Mouse (Mus musculus) CH12.LX (cell line): ENCODE results near the gene Gm42715. TPM values are rescaled to one million over a fixed set of nuclear protein-coding genes. Genes with fewer than 3 reads are reported as not detected.

Experiments
- DNase-seq: peaks from one replicate; pipeline ENCODE4 v3.0.0-alpha.2; 2013; ENCODE audit errors: extremely low read depth
- H3K27ac ChIP-seq: 2 replicates; pipeline ENCODE4 v1.5.1; 2012; ENCODE audit warnings: low read depth, mild to moderate bottlenecking, control low read depth, moderate library complexity; ENCODE audit not compliant: insufficient read depth
- H3K27me3 ChIP-seq: replicated peaks from 2 replicates; pipeline ENCODE3; 2012; ENCODE audit warnings: inconsistent platforms
- H3K36me3 ChIP-seq, 2 experiments: replicated peaks in 1 of 2; 2 replicates each; pipeline versions ENCODE3 to v1.6.1; 2012; ENCODE audit warnings: inconsistent platforms in 1 of 2, low read length in 1 of 2, mild to moderate bottlenecking in 1 of 2, mixed read lengths in 1 of 2, moderate library complexity in 1 of 2; ENCODE audit not compliant: control insufficient read depth in 1 of 2, insufficient read depth in 1 of 2
- H3K4me1 ChIP-seq, 2 experiments: 2 replicates each; pipeline ENCODE4 v1.6.1; 2012; ENCODE audit warnings: inconsistent platforms in 1 of 2, moderate library complexity in 1 of 2; ENCODE audit not compliant: insufficient read depth in 2 of 2, control insufficient read depth in 1 of 2
- H3K4me2 ChIP-seq: 2 replicates; pipeline ENCODE4 v1.6.1; 2012; ENCODE audit warnings: low read depth, mild to moderate bottlenecking, control low read depth; ENCODE audit not compliant: poor library complexity, insufficient read depth, severe bottlenecking
- H3K4me3 ChIP-seq, 3 experiments: fragments of 150-350 bp in 1 of 3; sonication (generic) in 1 of 3; replicated peaks in 1 of 3; 2 replicates each; pipeline versions ENCODE3 to v1.5.1; 2011 to 2012; ENCODE audit warnings: low read depth in 2 of 3, low read length in 2 of 3, mild to moderate bottlenecking in 2 of 3, moderate library complexity in 2 of 3, control low read depth in 1 of 3, improper control_type of control experiment in 1 of 3, inconsistent platforms in 1 of 3, mixed read lengths in 1 of 3; ENCODE audit not compliant: poor library complexity in 1 of 3
- H3K79me2 ChIP-seq: replicated peaks from 2 replicates; pipeline ENCODE4 v1.6.1; 2012; ENCODE audit warnings: mild to moderate bottlenecking, moderate library complexity; ENCODE audit not compliant: control insufficient read depth, poor library complexity, insufficient read depth, severe bottlenecking; ENCODE audit errors: extremely low read depth
- H3K9ac ChIP-seq: 2 replicates; pipeline ENCODE4 v1.6.1; 2012; ENCODE audit warnings: low read depth, mild to moderate bottlenecking, control low read depth, moderate library complexity; ENCODE audit not compliant: insufficient read depth
- H3K9me3 ChIP-seq: replicated peaks from 2 replicates; pipeline ENCODE3; 2012; ENCODE audit warnings: low read length, inconsistent platforms, mixed read lengths
- BHLHE40 ChIP-seq: IDR thresholded peaks from 2 replicates; pipeline ENCODE4 v1.6.1; 2011; ENCODE audit warnings: mild to moderate bottlenecking, low read depth, low read length, improper control_type of control experiment
- CTCF ChIP-seq, 2 experiments: IDR thresholded peaks in 1 of 2; conservative IDR thresholded peaks in 1 of 2; 2 replicates each; pipeline ENCODE4 v1.5.1; 2011 to 2012; ENCODE audit warnings: low read depth in 2 of 2, low read length in 2 of 2, improper control_type of control experiment in 1 of 2, inconsistent platforms in 1 of 2, mild to moderate bottlenecking in 1 of 2, moderate library complexity in 1 of 2
- ETS1 ChIP-seq: conservative IDR thresholded peaks from 2 replicates; pipeline ENCODE4 v1.6.1; 2012; ENCODE audit warnings: low read depth, mild to moderate bottlenecking, inconsistent platforms, low read length, improper control_type of control experiment, moderate library complexity
- GABPA ChIP-seq: IDR thresholded peaks from 2 replicates; pipeline ENCODE4 v1.6.1; 2012; ENCODE audit warnings: low read depth, low read length, improper control_type of control experiment, inconsistent platforms; ENCODE audit not compliant: insufficient replicate concordance
- MAX ChIP-seq: IDR thresholded peaks from 2 replicates; pipeline ENCODE4 v1.6.1; 2011; ENCODE audit warnings: low read length, improper control_type of control experiment
- MEF2A ChIP-seq: IDR thresholded peaks from 2 replicates; pipeline ENCODE4 v1.6.1; 2014; ENCODE audit warnings: low read depth, mild to moderate bottlenecking, inconsistent platforms, low read length, improper control_type of control experiment, borderline replicate concordance
- MXI1 ChIP-seq: IDR thresholded peaks from 2 replicates; pipeline ENCODE4 v1.6.1; 2011; ENCODE audit warnings: mild to moderate bottlenecking, low read depth, low read length, improper control_type of control experiment
- NELFE ChIP-seq: IDR thresholded peaks from 2 replicates; pipeline ENCODE4 v1.6.1; 2011; ENCODE audit warnings: low read depth, low read length, improper control_type of control experiment
- NRF1 ChIP-seq: IDR thresholded peaks from 2 replicates; pipeline ENCODE4 v1.6.1; 2014; ENCODE audit warnings: low read depth, mild to moderate bottlenecking, inconsistent platforms, low read length, improper control_type of control experiment, moderate library complexity
- POLR2A ChIP-seq: IDR thresholded peaks from 2 replicates; pipeline ENCODE4 v1.6.1; 2011; ENCODE audit warnings: low read depth, mild to moderate bottlenecking, improper control_type of control experiment, low read length
- RAD21 ChIP-seq: IDR thresholded peaks from 2 replicates; pipeline ENCODE4 v1.6.1; 2011; ENCODE audit warnings: low read depth, mild to moderate bottlenecking, low read length, improper control_type of control experiment, moderate library complexity
- TBP ChIP-seq: conservative IDR thresholded peaks from 2 replicates; pipeline ENCODE4 v1.6.1; 2011; ENCODE audit warnings: low read depth, low read length, improper control_type of control experiment
- UBTF ChIP-seq: IDR thresholded peaks from 2 replicates; pipeline ENCODE4 v1.6.1; 2012; ENCODE audit warnings: low read depth, mild to moderate bottlenecking, inconsistent platforms, low read length, improper control_type of control experiment, moderate library complexity
- USF2 ChIP-seq: conservative IDR thresholded peaks from 2 replicates; pipeline ENCODE4 v1.6.1; 2011; ENCODE audit warnings: low read depth, low read length, improper control_type of control experiment
- ZKSCAN1 ChIP-seq: IDR thresholded peaks from 2 replicates; pipeline ENCODE4 v1.6.1; 2012; ENCODE audit warnings: low read depth, inconsistent platforms, low read length, improper control_type of control experiment, borderline replicate concordance
- ZNF384 ChIP-seq: IDR thresholded peaks from 2 replicates; pipeline ENCODE4 v1.6.1; 2012; ENCODE audit warnings: low read depth, low read length, improper control_type of control experiment, inconsistent platforms
- dilution Hi-C: fragments of 300-500 bp; cut with MboI; formaldehyde crosslinking; loops from 2 replicates; pipeline ENCODE4 v1.14.3; 2020; ENCODE audit warnings: low sequenced_read_pairs; ENCODE audit not compliant: extremely low pct_unique_long_range_greater_than_20kb, extremely low pct_ligation_motif_present
- in situ Hi-C: fragments of 300-500 bp; cut with MboI; formaldehyde crosslinking; loops from 3 replicates; pipeline ENCODE4 v1.14.3; 2019; ENCODE audit warnings: low sequenced_read_pairs, low pct_ligation_motif_present, low pct_unique_long_range_greater_than_20kb, mixed read lengths
- polyA plus RNA-seq: library from polyadenylated mRNA; unstranded; fragments of >175 nt; gene quantifications from 2 replicates; pipeline ENCODE4 v1.2.1, GENCODE M21; 2012; ENCODE audit warnings: low read depth; ENCODE audit not compliant: insufficient read length
- total RNA-seq, 2 experiments: library from RNA; depleted of rRNA; stranded (reverse); fragments of 300-350 nt in 1 of 2; fragments of >200 nt in 1 of 2; gene quantifications; 2 replicates each; pipeline ENCODE4 v1.2.3; 2012 to 2014

The Gm42715 gene
- total and polyA plus RNA-seq, 3 experiments, result 5.8 to 14.1 (median 12.0) TPM

GRCm38 (mm10) chr7:127613501-127613900 lies 94.1 kb downstream of the Gm42715 start:
- no peak overlapping the region for H3K9ac ChIP-seq
- H3K4me2 ChIP-seq, result no peak overlapping the region
- dilution Hi-C loops, result no loop called here
- H3K27me3 ChIP-seq, result peaks cover 40% of the 10 kb centered on the region
- TF ChIP-seq GABPA, result no peak
- TF ChIP-seq ZKSCAN1, result no peak
- no peak for TF ChIP-seq TBP
- TF ChIP-seq MXI1, result no peak
- TF ChIP-seq CTCF (conservative IDR thresholded peaks at IDR 0.05 in 1 of 2, IDR thresholded peaks at IDR 0.05 in 1 of 2; ENCODE audit: low read depth in 2 of 2, low read length in 2 of 2), result no peak
- no peak for TF ChIP-seq ETS1
- H3K4me1 ChIP-seq, result peaks cover 4 to 12% of the 10 kb centered on the region in 2 experiments; a peak in 2 of 4 replicates
- H3K9me3 ChIP-seq, result peaks cover 9% of the 10 kb centered on the region
- in situ Hi-C loops, result no loop called here
- peaks cover 14% of the 10 kb centered on the region in 2 experiments for H3K36me3 ChIP-seq
- H3K4me3 ChIP-seq, result no peak overlapping the region
- H3K79me2 ChIP-seq, result no peaks in the 10 kb centered on the region
- DNase-seq, result no peak
- no peak overlapping the region for H3K27ac ChIP-seq

GRCm38 (mm10) chr7:127614091-127614490 lies 94.7 kb downstream of the Gm42715 start:
- Histone ChIP-seq H3K4me2 (peak overlapping the region; percentile 86), H3K27ac (no peak overlapping the region), H3K4me1 (peaks cover 4 to 12% of the 10 kb centered on the region in 2 experiments; a peak in 2 of 4 replicates), H3K79me2 (no peaks in the 10 kb centered on the region), H3K27me3 (peaks cover 38% of the 10 kb centered on the region), H3K9me3 (peaks cover 9% of the 10 kb centered on the region), H3K36me3 (peaks cover 14% of the 10 kb centered on the region in 2 experiments), H3K9ac (peak overlapping the region; percentile 97), H3K4me3 (peak overlapping the region in 2 of 3 experiments; percentile 38 to 67)
- dilution Hi-C loops, result no loop called here
- in situ Hi-C loops, result no loop called here
- TF ChIP-seq NELFE (no peak), MAX (no peak), MEF2A (no peak), POLR2A (no peak), ZNF384 (no peak), USF2 (no peak), NRF1 (no peak), BHLHE40 (no peak), TBP (no peak)
- no peak for DNase-seq

- H3K4me1 ChIP-seq, result peaks cover 4 to 12% of the 10 kb centered on the region in 2 experiments; a peak in 2 of 4 replicates
- in situ Hi-C loops, result no loop called here
- peak; percentile 73 for TF ChIP-seq UBTF
- TF ChIP-seq RAD21, result no peak
- TF ChIP-seq, all 38 proteins: peak for 1
- Histone ChIP-seq H3K27me3 (peaks cover 38% of the 10 kb centered on the region), H3K27ac (no peak overlapping the region), H3K9ac (peak overlapping the region; percentile 97), H3K79me2 (no peaks in the 10 kb centered on the region), H3K36me3 (peaks cover 14% of the 10 kb centered on the region in 2 experiments), H3K4me3 (peak overlapping the region; percentile 38 to 67 (median 51)), H3K4me2 (peak overlapping the region; percentile 86), H3K9me3 (peaks cover 9% of the 10 kb centered on the region)
- DNase-seq, result no peak
- dilution Hi-C loops, result no loop called here
Measured at GRCm38 (mm10) chr7:127614511-127614890, 95.1 kb downstream of the Gm42715 start.
